Mouse (Mus musculus) cerebellum, postnatal 36 days (tissue): Measurements from ENCODE around the gene Stip1.
"Not testable (repeated sequence)": the region's sequence is repeated elsewhere in the genome, so short reads cannot be mapped to it uniquely, and the experiment has no call there.

Experiments
- DNase-seq, 2 experiments: peaks; one replicate each; pipeline ENCODE4 v3.0.0; 2021 to 2022; ENCODE audit warnings: mixed read lengths in 2 of 2

Stip1 gene

GRCm38 (mm10) chr19:7064571-7064970 is 24.8 kb upstream of the Stip1 start:
- peak; percentile 90 to 91 for DNase-seq

GRCm38 (mm10) chr19:7062916-7063315 is 23.1 kb upstream of the Stip1 start:
- no peak for DNase-seq

- DNase-seq: no peak
Observed at GRCm38 (mm10) chr19:7062110-7062509, 22.3 kb upstream of the Stip1 start.

GRCm38 (mm10) chr19:7058541-7058940 is 18.8 kb upstream of the Stip1 start:
- no peak for DNase-seq

- DNase-seq: peak; percentile 65 to 76
Observed at GRCm38 (mm10) chr19:7057722-7058207, 18.0 kb upstream of the Stip1 start.

GRCm38 (mm10) chr19:7057126-7057721 is 17.5 kb upstream of the Stip1 start:
- DNase-seq: peak; percentile 56 to 57

GRCm38 (mm10) chr19:7056248-7057087 is 16.7 kb upstream of the Stip1 start, which contains the start of gene Macrod1:
Macrod1 (plus strand) TSS chr19:7056810.
- peak; percentile 77 to 79 for DNase-seq

GRCm38 (mm10) chr19:7055173-7055572 is 15.4 kb upstream of the Stip1 start:
- DNase-seq: no peak

GRCm38 (mm10) chr19:7054772-7055171 is 15.0 kb upstream of the Stip1 start:
- DNase-seq: no peak

- not testable (repeated sequence) for DNase-seq
Observed at GRCm38 (mm10) chr19:7053382-7053781, 13.6 kb upstream of the Stip1 start.

- DNase-seq: no peak
Observed at GRCm38 (mm10) chr19:7044706-7045105, 4.9 kb upstream of the Stip1 start.

- DNase-seq: no peak
Observed at GRCm38 (mm10) chr19:7044279-7044678, 4.5 kb upstream of the Stip1 start.

- no peak for DNase-seq
Observed at GRCm38 (mm10) chr19:7041171-7041570, 1.4 kb upstream of the Stip1 start.

GRCm38 (mm10) chr19:7040637-7041130 is 917 bp upstream of the Stip1 start:
- no peak for DNase-seq

GRCm38 (mm10) chr19:7039088-7039720 is 563 bp downstream of the Stip1 start:
- DNase-seq: peak; percentile 57 to 60

GRCm38 (mm10) chr19:7034006-7034405 is 5.8 kb downstream of the Stip1 start:
- no peak for DNase-seq

GRCm38 (mm10) chr19:7029531-7029930 is 10.2 kb downstream of the Stip1 start:
- no peak for DNase-seq

GRCm38 (mm10) chr19:7020224-7020641 is 19.5 kb downstream of the Stip1 start:
- peak; percentile 67 to 69 for DNase-seq

- no peak for DNase-seq
Observed at GRCm38 (mm10) chr19:7019191-7019590, 20.6 kb downstream of the Stip1 start, which contains the start of gene Fermt3. Fermt3 (minus strand) TSS chr19:7019469.

GRCm38 (mm10) chr19:7018546-7018945 is 21.2 kb downstream of the Stip1 start:
- no peak for DNase-seq

GRCm38 (mm10) chr19:7017541-7018457 is 22.0 kb downstream of the Stip1 start:
- DNase-seq: no peak
